Mouse (Mus musculus) mammary gland, adult 2 months (tissue): ENCODE data around the gene Cln5. TPM values are rescaled to one million over a fixed set of nuclear protein-coding genes. Genes with fewer than 3 reads are reported as not detected.

Experiments
- polyA plus RNA-seq: library from polyadenylated mRNA; depleted of rRNA; stranded (reverse); fragments of >200 nt; gene quantifications from 2 replicates; pipeline ENCODE4 v1.2.3, GENCODE M21; 2012; ENCODE audit warnings: low replicate concordance; rRNA removed

Gene Cln5
- polyA plus RNA-seq, result 27.7 and 28.8 TPM in 2 replicates

GRCm38 (mm10) chr14:103069864-103070611, at the start of gene Cln5:
Gene Cln5 (plus strand): TSS chr14:103070216.

DNA sequence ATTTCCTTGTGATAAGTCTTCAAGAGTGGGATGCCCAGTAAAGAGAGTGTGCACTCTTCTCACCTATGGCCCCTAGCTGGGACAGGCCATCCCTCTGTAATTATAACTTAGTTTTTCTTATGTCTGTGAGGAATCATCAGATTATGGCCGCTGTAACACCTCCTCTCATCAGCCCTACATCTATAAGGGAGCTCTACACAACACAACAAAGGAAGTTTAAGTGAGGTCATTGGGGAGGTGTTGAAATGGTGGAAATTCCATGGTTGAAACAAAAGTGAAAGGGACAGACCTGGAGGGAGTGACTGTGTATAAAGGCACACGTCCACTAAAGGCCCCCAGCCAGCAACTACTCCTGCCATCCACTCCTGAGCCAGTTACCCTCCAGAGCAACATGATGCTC, 23.3 kb upstream of the Cln5 start, which contains the start of gene Acod1:
Gene Acod1, plus strand, starts transcription at position 301 of the 400 bp plus-strand sequence.

DNA sequence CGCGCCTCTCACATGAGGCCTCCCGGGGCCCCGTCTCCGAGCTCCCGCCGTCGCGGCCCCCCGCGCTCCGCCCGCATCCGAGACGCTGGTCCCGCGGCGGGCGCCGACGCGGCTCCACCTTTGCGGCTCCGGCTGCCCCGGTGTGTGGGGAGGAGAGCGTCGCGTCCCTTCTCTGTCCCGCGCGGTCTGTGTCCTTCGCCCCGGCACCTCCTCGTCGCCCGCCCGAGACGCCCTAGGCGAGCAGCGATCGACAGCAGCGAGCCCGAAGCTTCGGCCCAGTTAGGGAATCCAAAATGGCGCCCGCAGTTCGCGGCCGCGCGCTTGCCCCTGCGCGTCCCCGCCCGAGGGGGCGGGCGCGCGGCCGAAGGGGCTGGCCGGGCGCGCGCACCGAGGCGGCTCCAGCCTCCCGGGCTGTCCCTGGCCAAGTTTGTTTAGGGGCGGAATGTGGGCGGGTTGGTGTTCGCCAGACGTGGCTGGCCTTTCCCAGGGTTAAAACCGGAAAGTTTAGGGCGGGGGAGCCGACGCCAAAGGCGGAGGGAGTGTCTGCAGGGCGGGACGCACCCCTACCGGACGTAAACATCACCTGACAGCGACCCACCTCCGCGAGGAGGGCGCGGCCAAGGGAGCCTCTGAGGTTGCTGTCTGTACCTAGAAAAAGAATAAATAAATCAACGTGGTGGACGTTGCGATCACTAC, 29.4 kb downstream of the Cln5 start, which contains the start of gene Fbxl3:
Gene Fbxl3, minus strand, starts transcription at position 329 of the 696 bp plus-strand sequence.

Other genes starting within 250 kb of the Cln5 start
- 33.3 and 89.8 TPM in 2 replicates for gene Kctd12, start 87.6 kb upstream of the Cln5 start, polyA plus RNA-seq
- gene Acod1, start 23.2 kb upstream of the Cln5 start, polyA plus RNA-seq, result 0.11 and 0.12 TPM in 2 replicates
- gene Fbxl3, start 29.4 kb downstream of the Cln5 start, polyA plus RNA-seq, result 55.9 and 111 TPM in 2 replicates